Mouse (Mus musculus) adrenal gland, postnatal 4 days (tissue): Measurements from ENCODE around the gene Pkd1. TPM values are rescaled to one million over a fixed set of nuclear protein-coding genes. Genes with fewer than 3 reads are reported as not detected.

ENCODE experiments used
- DNase-seq, 2 experiments: peaks; one replicate each; pipeline ENCODE4 v3.0.0; 2021 to 2022; ENCODE audit warnings: low spot score in 2 of 2, mixed read lengths in 2 of 2
- total RNA-seq, 2 experiments: library from RNA; stranded (reverse); gene quantifications; 2 replicates each; pipeline ENCODE4 v1.2.3; 2021

The Pkd1 gene
- total RNA-seq, 2 experiments from 2014 or later: 67.8 to 70.9 TPM

- no peak for DNase-seq
Measured at GRCm38 (mm10) chr17:24565092-24565491, 15.5 kb downstream of the Pkd1 start.

GRCm38 (mm10) chr17:24565792-24566191 is 16.2 kb downstream of the Pkd1 start:
- no peak for DNase-seq

GRCm38 (mm10) chr17:24567034-24567779 is 17.6 kb downstream of the Pkd1 start:
- no peak for DNase-seq

- DNase-seq: no peak
Measured at GRCm38 (mm10) chr17:24569837-24570236, 20.2 kb downstream of the Pkd1 start.

GRCm38 (mm10) chr17:24572651-24573245 is 23.1 kb downstream of the Pkd1 start:
- no peak for DNase-seq

- no peak for DNase-seq
Measured at GRCm38 (mm10) chr17:24573811-24574210, 24.2 kb downstream of the Pkd1 start.

- DNase-seq: no peak
Measured at GRCm38 (mm10) chr17:24579532-24579931, 29.9 kb downstream of the Pkd1 start.

GRCm38 (mm10) chr17:24580287-24580686 is 30.7 kb downstream of the Pkd1 start:
- no peak for DNase-seq

- no peak for DNase-seq
Measured at GRCm38 (mm10) chr17:24583599-24584460, 34.2 kb downstream of the Pkd1 start.

- no peak for DNase-seq
Measured at GRCm38 (mm10) chr17:24584520-24584919, 34.9 kb downstream of the Pkd1 start.

- no peak for DNase-seq
Measured at GRCm38 (mm10) chr17:24586532-24586931, 36.9 kb downstream of the Pkd1 start.

GRCm38 (mm10) chr17:24590943-24591342 is 41.3 kb downstream of the Pkd1 start:
- no peak for DNase-seq

GRCm38 (mm10) chr17:24591695-24592094 is 42.1 kb downstream of the Pkd1 start:
- no peak for DNase-seq

- DNase-seq: no peak
Measured at GRCm38 (mm10) chr17:24593248-24593647, 43.6 kb downstream of the Pkd1 start.

- no peak for DNase-seq
Measured at GRCm38 (mm10) chr17:24593992-24594890, 44.6 kb downstream of the Pkd1 start.

GRCm38 (mm10) chr17:24595126-24596072 is 45.8 kb downstream of the Pkd1 start:
- no peak for DNase-seq

- DNase-seq: no peak
Measured at GRCm38 (mm10) chr17:24596073-24596466, 46.4 kb downstream of the Pkd1 start.

GRCm38 (mm10) chr17:24596471-24597183 is 47.0 kb downstream of the Pkd1 start:
- DNase-seq: no peak

GRCm38 (mm10) chr17:24597989-24598388 is 48.4 kb downstream of the Pkd1 start:
- no peak for DNase-seq
